Mouse (Mus musculus) liver, embryonic 11.5 days (tissue): Measurements from ENCODE around the gene Defb48. TPM values are rescaled to one million over a fixed set of nuclear protein-coding genes. Genes with fewer than 3 reads are reported as not detected.
A peak's percentile ranks its signal among the peaks of the same experiment; 100 is the strongest.

Experiments used
- ATAC-seq: fragments of 200-750 bp; cut with Nextera tagmentation; replicated peaks from 2 replicates; pipeline ENCODE4 v1.8.0; 2017; ENCODE audit warnings: moderate number of reproducible peaks, mild to moderate bottlenecking, moderate TSS enrichment, moderate library complexity; ENCODE audit not compliant: low FRiP score
- DNase-seq: peaks from one replicate; pipeline ENCODE4 v3.0.0-alpha.2; 2017; ENCODE audit warnings: low spot score
- H3K27ac ChIP-seq: fragments of 300-500 bp; sonication (generic); 2 replicates; pipeline ENCODE4 v1.5.1; 2014; ENCODE audit warnings: mild to moderate bottlenecking, low read depth, low read length, control low read depth
- H3K27me3 ChIP-seq: fragments of 300-500 bp; sonication (generic); replicated peaks from 2 replicates; pipeline ENCODE4 v1.6.1; 2014; ENCODE audit warnings: low read length, mixed read lengths; ENCODE audit not compliant: control insufficient read depth, insufficient read depth
- H3K36me3 ChIP-seq: fragments of 300-500 bp; sonication (generic); 2 replicates; pipeline ENCODE4 v1.6.1; 2014; ENCODE audit warnings: mild to moderate bottlenecking, low read length, moderate library complexity, mixed read lengths; ENCODE audit not compliant: control insufficient read depth, insufficient read depth
- H3K4me1 ChIP-seq: fragments of 300-500 bp; sonication (generic); replicated peaks from 2 replicates; pipeline ENCODE4 v1.6.1; 2014; ENCODE audit warnings: low read length, mixed read lengths; ENCODE audit not compliant: control insufficient read depth, insufficient read depth
- H3K4me2 ChIP-seq: fragments of 300-500 bp; sonication (generic); 2 replicates; pipeline ENCODE4 v1.6.1; 2014; ENCODE audit warnings: mild to moderate bottlenecking, control low read depth, moderate library complexity
- H3K4me3 ChIP-seq: fragments of 300-500 bp; sonication (generic); 2 replicates; pipeline ENCODE4 v1.5.1; 2014; ENCODE audit warnings: low read depth, low read length, control low read depth
- H3K9ac ChIP-seq: fragments of 300-500 bp; sonication (generic); 2 replicates; pipeline ENCODE4 v1.6.1; 2014; ENCODE audit warnings: low read depth, low read length, control low read depth
- H3K9me3 ChIP-seq: fragments of 300-500 bp; sonication (generic); 2 replicates; pipeline ENCODE4 v1.6.1; 2016; ENCODE audit warnings: low read length, inconsistent platforms, mixed read lengths; ENCODE audit not compliant: control insufficient read depth
- WGBS: fragments of 180-500 bp; shearing (Covaris S2); extraction: QIAGEN DNeasy Blood & Tissue Kit; methylation state at CpG from one replicate; pipeline ENCODE4 v1.1.7; 2014; 5-methylcytosine and 5-hydroxymethylcytosine counted together
- polyA plus RNA-seq: library from polyadenylated mRNA; unstranded; fragments of >200 nt; fragmentation: Nextera tagmentation; extraction: Ambion mirVana; gene quantifications from 2 replicates; pipeline ENCODE4 v1.2.1, GENCODE M21; 2014

The Defb48 gene
- polyA plus RNA-seq, 1 experiment from 2014 or later = not detected

DNA sequence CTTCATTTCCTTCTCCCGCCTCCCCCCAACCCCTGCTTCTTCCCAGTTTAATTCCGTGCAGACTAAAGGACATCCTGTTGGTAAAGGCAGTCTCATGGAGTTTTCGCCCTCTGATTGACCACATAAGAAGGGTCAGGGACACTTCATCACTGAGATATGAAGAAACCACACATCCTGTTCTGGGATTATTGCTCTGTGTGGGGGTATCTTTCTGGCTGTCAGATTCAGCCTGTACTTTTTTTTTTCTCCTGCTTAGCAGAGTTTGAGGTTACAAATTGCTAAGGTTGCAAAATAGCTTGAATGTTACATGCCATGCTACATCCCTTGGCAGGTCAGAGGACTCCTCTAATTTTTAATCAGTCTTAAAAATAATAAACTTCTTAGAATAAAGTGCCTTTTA lies 7.0 kb upstream of the Defb48 start:
- H3K9ac ChIP-seq = no peak overlapping the region
- no peaks in the 10 kb centered on the region for H3K4me1 ChIP-seq
- H3K36me3 ChIP-seq = no peaks in the 10 kb centered on the region
- DNase-seq (no peak), ATAC-seq (no peak)
- no peak overlapping the region for H3K27ac ChIP-seq
- H3K4me2 ChIP-seq = no peak overlapping the region
- 37% methylated on average over 3 of the region's 3 CpGs for WGBS
- H3K27me3 ChIP-seq = no peaks in the 10 kb centered on the region
- no peak overlapping the region for H3K4me3 ChIP-seq
- no peaks in the 10 kb centered on the region for H3K9me3 ChIP-seq

DNA sequence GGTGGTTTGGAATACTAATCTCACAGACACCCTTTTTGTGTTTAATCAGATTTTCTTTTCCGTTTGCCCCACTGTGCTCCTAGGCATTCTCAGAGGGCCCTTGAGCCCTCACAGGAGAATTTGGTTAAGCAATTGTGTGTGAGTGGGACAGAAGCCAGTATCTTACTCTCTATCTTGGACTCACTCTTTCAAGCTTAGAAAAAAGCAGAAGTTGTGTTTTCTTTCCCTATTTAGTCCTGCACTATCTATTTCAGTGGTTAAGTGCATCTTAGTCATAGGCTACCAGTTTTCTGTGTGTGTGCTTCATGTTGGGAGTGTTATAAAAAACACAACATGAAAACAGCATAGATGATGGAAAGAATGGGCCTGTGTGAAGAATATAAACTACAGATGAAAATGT lies 4.5 kb downstream of the Defb48 start:
- no peaks in the 10 kb centered on the region for H3K9me3 ChIP-seq
- no peaks in the 10 kb centered on the region for H3K36me3 ChIP-seq
- H3K4me1 ChIP-seq = no peaks in the 10 kb centered on the region
- WGBS = 43% methylated on average over 1 of the region's 1 CpGs
- H3K4me3 ChIP-seq = no peak overlapping the region
- no peaks in the 10 kb centered on the region for H3K27me3 ChIP-seq
- no peak overlapping the region for H3K27ac ChIP-seq
- H3K4me2 ChIP-seq = no peak overlapping the region
- no peak for DNase-seq
- ATAC-seq = no peak
- no peak overlapping the region for H3K9ac ChIP-seq

DNA sequence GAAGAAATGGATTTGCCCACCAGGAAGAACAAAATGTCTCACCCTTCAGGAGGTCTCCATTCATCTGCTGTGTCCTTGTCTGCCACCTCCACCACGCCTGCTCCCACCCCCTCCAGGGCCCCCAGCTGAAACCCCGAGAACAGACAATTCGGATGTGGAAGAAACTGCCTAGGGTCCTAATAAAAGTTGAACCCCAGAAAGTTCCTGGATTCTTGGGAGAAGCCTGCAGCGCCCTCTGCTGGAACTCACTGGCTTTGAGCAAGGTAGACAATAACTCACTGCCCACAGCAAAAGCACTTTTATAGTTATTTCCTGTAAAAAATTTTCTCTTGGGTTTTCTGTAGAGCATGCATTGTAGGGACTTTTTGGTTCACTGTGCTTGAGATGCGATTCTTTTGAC lies 9.3 kb downstream of the Defb48 start:
- DNase-seq (peak; percentile 54), ATAC-seq (no peak)
- Histone ChIP-seq H3K4me1 (no peaks in the 10 kb centered on the region), H3K9ac (no peak overlapping the region), H3K27ac (no peak overlapping the region), H3K36me3 (no peaks in the 10 kb centered on the region), H3K4me3 (no peak overlapping the region), H3K27me3 (no peaks in the 10 kb centered on the region), H3K4me2 (no peak overlapping the region; the same call in 1 of the 2 replicates), H3K9me3 (no peaks in the 10 kb centered on the region)
- 10% methylated on average over 5 of the region's 5 CpGs for WGBS

DNA sequence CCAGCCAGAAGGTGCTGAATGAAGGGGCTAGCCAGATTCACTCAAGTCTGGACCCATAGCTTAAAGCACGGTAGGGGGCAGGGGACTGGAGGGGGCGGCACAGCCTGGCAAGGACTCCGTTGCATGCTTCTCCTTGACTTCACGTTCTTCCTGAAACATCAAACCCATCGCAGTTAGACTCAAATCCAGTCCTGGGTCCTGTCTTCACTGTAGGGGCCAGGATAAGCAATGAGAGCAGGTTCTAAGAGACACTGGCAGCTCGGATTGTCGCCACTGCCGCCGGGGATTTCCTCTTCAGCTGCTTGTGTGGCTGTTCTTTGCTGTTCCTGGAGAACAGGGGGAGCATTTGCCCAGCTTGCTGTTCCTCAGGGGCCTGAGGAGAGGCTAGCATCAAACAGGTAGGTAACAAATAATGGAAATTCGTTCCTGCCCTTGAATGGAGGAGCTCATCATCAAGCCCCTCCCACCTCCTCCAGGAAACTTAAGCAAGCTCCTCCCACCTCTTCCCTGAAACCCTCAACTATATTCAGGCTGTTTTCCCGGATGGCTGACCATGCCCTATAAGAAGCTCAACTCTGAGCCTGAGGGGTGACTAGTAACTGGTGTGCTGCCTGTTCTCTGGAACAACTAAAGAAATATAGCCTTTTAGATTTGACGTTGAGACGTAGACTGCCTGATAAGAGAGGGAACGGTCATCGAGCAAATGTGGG lies 18.3 kb downstream of the Defb48 start:
- Histone ChIP-seq H3K4me1 (no peaks in the 10 kb centered on the region), H3K36me3 (no peaks in the 10 kb centered on the region), H3K27ac (no peak overlapping the region), H3K4me3 (peak overlapping the region; percentile 21; the same call in 1 of the 2 replicates), H3K9ac (no peak overlapping the region), H3K27me3 (no peaks in the 10 kb centered on the region), H3K4me2 (peak overlapping the region; percentile 57), H3K9me3 (no peaks in the 10 kb centered on the region)
- no peak for ATAC-seq
- no peak for DNase-seq
- 29% methylated on average over 15 of the region's 15 CpGs for WGBS

DNA sequence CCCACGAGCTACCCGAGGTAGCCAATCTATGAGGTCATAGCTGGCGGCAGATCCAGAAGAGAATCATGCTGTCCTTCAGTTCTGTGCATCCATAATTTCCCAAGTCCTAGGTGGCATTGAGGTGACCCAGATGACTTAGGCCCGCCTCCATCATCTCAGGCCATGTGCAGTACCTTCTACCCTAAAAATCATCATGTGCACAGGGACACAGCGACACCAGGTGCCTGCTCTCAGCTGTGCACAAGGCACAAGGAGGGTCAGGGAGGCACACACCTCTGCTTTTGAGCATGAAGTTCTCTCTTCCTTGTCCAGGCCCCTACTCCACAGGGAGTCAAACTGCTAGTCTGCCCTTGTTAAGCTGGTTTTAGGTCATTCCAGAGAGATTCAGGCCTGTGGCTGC lies 19.0 kb downstream of the Defb48 start:
- WGBS = 82% methylated on average over 5 of the region's 5 CpGs
- no peaks in the 10 kb centered on the region for H3K4me1 ChIP-seq
- ATAC-seq (no peak), DNase-seq (no peak)
- no peak overlapping the region for H3K9ac ChIP-seq
- H3K9me3 ChIP-seq = no peaks in the 10 kb centered on the region
- no peak overlapping the region; the same call in 1 of the 2 replicates for H3K4me2 ChIP-seq
- H3K27me3 ChIP-seq = no peaks in the 10 kb centered on the region
- no peak overlapping the region for H3K27ac ChIP-seq
- H3K4me3 ChIP-seq = no peak overlapping the region
- H3K36me3 ChIP-seq = no peaks in the 10 kb centered on the region

DNA sequence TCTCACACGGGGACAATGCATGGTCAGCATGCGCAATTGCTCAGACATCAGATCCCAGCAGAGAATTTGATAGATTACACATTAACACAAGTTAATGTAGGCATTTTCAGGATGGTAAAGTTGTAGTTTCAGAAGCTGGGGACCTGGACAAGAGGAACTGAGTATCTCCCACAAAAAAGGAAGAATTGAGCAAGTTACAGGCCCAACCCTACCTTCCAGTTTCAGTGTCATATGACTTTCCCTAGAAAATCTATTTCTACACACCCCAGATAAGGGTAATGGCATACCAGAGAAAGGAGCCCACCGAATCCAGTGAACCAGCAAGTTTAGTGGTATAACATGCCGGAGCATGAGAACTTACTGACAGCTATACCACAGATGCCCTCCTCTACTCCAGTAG lies 20.7 kb downstream of the Defb48 start:
- WGBS = 85% methylated on average over 4 of the region's 4 CpGs
- Histone ChIP-seq H3K4me1 (no peaks in the 10 kb centered on the region), H3K9ac (no peak overlapping the region), H3K27ac (no peak overlapping the region), H3K4me2 (no peak overlapping the region), H3K9me3 (no peaks in the 10 kb centered on the region), H3K4me3 (no peak overlapping the region), H3K36me3 (no peaks in the 10 kb centered on the region), H3K27me3 (no peaks in the 10 kb centered on the region)
- no peak for ATAC-seq
- no peak for DNase-seq

DNA sequence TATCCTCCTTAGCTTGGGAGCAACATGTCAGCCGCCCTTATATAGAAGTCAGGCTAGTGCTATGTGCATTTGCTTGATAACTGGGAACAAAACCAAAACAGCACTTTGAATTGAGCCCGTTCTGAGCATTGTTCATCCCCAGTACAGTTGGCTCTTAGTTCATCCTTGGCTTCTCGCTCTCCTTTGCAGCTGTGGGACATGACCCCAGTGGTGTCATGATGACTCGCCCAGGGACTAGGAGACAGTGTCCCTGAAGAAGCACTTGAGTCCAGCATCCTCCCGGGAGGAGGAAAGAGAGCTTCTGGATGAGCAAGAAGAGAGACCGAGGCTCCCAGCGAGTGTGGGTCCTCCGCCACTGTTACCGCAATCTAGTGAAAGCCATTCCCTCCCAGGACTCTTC lies 28.2 kb downstream of the Defb48 start:
- H3K9me3 ChIP-seq = no peaks in the 10 kb centered on the region
- H3K27me3 ChIP-seq = no peaks in the 10 kb centered on the region
- no peak overlapping the region for H3K9ac ChIP-seq
- no peak overlapping the region for H3K4me2 ChIP-seq
- H3K4me1 ChIP-seq = no peaks in the 10 kb centered on the region
- no peak overlapping the region for H3K27ac ChIP-seq
- no peaks in the 10 kb centered on the region; the same call in 1 of the 2 replicates for H3K36me3 ChIP-seq
- WGBS = 80% methylated on average over 9 of the region's 9 CpGs
- H3K4me3 ChIP-seq = no peak overlapping the region
- no peak for DNase-seq
- no peak for ATAC-seq

DNA sequence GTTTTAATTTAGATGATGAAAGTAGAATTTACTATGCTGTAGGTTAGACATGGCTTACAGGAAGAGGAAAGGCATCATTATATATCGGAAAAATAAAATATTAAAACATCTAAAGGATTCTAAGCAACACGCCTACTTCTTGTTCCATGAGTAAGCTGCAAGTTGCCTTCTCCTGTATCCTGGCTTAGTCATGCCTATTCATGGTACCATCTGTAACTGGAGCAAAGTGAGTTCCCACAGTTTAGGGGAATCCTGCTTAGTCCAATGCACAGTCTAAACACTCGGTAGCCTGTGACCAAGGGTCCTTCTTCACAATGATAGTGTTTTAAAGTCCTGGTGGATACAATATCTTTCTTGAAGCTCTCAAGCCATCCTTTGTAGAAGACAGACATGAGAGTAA lies 37.5 kb downstream of the Defb48 start:
- no peak overlapping the region for H3K4me3 ChIP-seq
- no peak overlapping the region for H3K27ac ChIP-seq
- 83% methylated on average over 3 of the region's 3 CpGs for WGBS
- no peak overlapping the region for H3K9ac ChIP-seq
- 0 out of 2 replicates have a peak, but pooled peaks cover 3% of the 10 kb centered on the region for H3K9me3 ChIP-seq
- DNase-seq (no peak), ATAC-seq (no peak)
- H3K4me2 ChIP-seq = no peak overlapping the region
- H3K27me3 ChIP-seq = no peaks in the 10 kb centered on the region
- no peaks in the 10 kb centered on the region; the same call in none of the 2 replicates for H3K36me3 ChIP-seq
- H3K4me1 ChIP-seq = no peaks in the 10 kb centered on the region

DNA sequence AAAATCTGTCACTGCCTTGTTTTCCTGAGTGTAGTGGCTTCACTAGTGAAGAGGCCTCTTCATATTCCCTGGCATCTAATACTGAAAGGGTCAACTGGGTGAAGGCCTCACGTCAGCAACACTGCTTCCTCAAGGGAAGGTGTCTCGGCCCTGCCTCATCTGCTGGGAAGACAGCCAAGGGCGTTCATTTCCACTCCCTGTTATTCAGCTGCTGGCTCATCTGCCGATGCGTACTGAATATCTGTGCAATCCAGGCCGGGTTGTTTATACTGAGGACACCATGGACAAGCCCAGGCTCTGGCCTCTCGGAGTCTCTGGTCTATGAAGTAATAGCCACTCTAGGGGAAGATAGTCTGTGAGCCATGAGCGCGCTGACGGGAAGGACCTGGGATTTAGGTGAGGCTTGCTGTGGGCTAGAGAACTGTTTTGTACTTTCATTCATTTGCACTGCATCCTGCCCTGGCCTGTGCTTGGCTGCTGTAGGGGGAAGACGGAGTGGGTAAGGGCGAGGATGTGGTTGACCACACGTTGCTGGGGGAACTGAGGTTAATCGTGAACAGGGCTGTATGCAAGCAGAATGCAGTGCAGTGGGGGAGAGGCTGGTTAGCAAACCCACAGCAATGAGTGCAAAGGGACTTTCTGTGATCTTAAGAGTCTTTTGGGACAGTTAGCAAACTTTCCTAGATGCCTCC lies 43.8 kb downstream of the Defb48 start:
- Histone ChIP-seq H3K27ac (no peak overlapping the region), H3K9ac (no peak overlapping the region), H3K4me1 (no peaks in the 10 kb centered on the region), H3K36me3 (peaks cover 3% of the 10 kb centered on the region; the same call in 1 of the 2 replicates), H3K4me2 (no peak overlapping the region), H3K9me3 (no peaks in the 10 kb centered on the region), H3K27me3 (no peaks in the 10 kb centered on the region), H3K4me3 (no peak overlapping the region)
- DNase-seq = no peak
- WGBS = 55% methylated on average over 14 of the region's 14 CpGs
- no peak for ATAC-seq
